Mouse (Mus musculus) left cerebral cortex, postnatal 10 days (tissue): ENCODE results near the gene Fbxo3. TPM values are rescaled to one million over a fixed set of nuclear protein-coding genes. Genes with fewer than 3 reads are reported as not detected.
"Not testable (repeated sequence)": the region's sequence is repeated elsewhere in the genome, so short reads cannot be mapped to it uniquely, and the experiment has no call there.

Experiments used
- DNase-seq, 2 experiments: peaks; one replicate each; pipeline ENCODE4 v3.0.0; 2021 to 2022; ENCODE audit warnings: low spot score in 2 of 2, mixed read lengths in 1 of 2; ENCODE audit errors: extremely low spot score in 1 of 2
- intact Hi-C: fragments of 180-260 bp; cut with DNase I; formaldehyde crosslinking; loops from one replicate; pipeline ENCODE4 v1.15.1; 2025
- total RNA-seq, 2 experiments: library from RNA; stranded (reverse); gene quantifications; 2 replicates each; pipeline ENCODE4 v1.2.3; 2021

Gene Fbxo3
- total RNA-seq, 2 experiments from 2014 or later, result 53.6 to 53.8 TPM

- no peak for DNase-seq
- intact Hi-C loops, result loop anchor here (10.0 kb wide), 2 partner anchors 93 to 393 kb away; partner anchors contain the start of gene A930018P22Rik
These were observed 4.5 kb downstream of the Fbxo3 start for GRCm38 (mm10) chr2:104032056-104032455.

GRCm38 (mm10) chr2:104034832-104035472, 7.4 kb downstream of the Fbxo3 start:
- intact Hi-C loops, result loop anchor here (10.0 kb wide), 2 partner anchors 90 to 390 kb away; partner anchors contain the start of gene A930018P22Rik
- peak; percentile 51 to 56 for DNase-seq

- no peak for DNase-seq
- intact Hi-C loops, result loop anchor here (10.0 kb wide), 2 partner anchors 89 to 389 kb away; partner anchors contain the start of gene A930018P22Rik
These were observed 8.1 kb downstream of the Fbxo3 start for GRCm38 (mm10) chr2:104035595-104035994.

DNA sequence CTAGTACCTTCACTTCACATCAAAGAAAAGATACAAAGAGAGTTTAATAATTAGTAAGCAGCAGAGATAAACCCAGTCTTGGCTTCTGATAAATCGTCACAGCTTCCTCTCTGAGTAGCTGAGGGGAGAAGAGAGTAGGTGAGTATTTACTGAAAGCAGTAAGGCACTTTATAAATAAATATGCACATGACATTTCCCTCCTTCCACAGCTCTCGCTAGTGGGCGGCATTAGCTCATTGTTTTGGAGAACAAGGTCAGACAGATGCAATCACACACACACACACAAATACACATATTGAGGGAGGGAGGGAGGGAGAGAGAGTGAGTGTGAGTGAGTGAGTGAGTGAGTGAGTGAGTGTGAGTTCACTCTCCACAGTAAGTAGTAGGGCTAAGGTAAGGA, 8.8 kb downstream of the Fbxo3 start:
- no peak for DNase-seq
- intact Hi-C loops, result loop anchor here (10.0 kb wide), 2 partner anchors 88 to 388 kb away; partner anchors contain the start of gene A930018P22Rik

DNA sequence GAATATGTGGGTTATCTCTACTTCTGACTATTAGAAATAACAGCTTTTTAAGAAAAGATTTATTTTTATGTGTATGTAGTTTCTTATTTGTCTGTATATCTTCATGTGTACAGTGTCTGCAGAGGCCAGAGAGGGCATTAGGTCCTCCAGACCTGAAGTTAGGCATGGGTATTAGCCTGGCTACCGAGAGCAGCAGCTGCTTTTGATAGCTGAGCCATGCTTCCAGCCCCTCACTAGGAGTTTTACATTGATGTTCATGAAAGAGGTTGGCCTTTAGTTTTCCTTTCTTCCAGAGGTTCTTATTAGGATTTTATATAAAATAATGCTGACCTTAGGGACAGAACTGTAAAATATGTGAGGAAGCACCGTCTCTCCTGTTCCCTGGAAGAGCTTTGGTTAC, 10.7 kb downstream of the Fbxo3 start:
- intact Hi-C loops, result loop anchor here (10.0 kb wide), 2 partner anchors 87 to 387 kb away; partner anchors contain the start of gene A930018P22Rik

DNA sequence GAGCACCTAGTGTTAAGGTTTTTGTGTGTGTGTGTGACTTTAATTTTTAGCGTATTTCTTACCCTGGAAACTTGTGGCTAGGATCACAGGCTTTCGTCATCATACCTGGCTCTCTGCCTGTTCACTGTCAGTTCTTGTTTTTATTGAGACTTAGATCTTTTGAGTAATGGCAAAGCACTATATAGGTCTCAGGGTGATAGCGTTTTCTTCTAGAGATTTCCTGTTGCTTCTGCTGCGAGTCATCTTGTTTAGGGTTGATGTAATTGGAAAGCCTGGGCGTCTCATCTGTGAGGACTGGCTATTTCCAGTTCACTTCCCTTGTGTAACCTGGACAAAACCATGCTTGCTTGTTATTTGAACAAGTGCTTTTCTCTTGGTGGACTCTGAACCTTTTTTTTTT, 14.1 kb downstream of the Fbxo3 start:
- DNase-seq, result no peak
- intact Hi-C loops, result loop anchor here (5.0 kb wide), 1 partner anchor 536 kb away; no protein-coding TSS in a partner anchor

More for the DNA sequence above, 10.7 kb downstream of the Fbxo3 start:
- no peak for DNase-seq

- no peak for DNase-seq
- intact Hi-C loops, result loop anchor here (5.0 kb wide), 1 partner anchor 535 kb away; no protein-coding TSS in a partner anchor
These were observed 15.2 kb downstream of the Fbxo3 start for GRCm38 (mm10) chr2:104042766-104043165.

GRCm38 (mm10) chr2:104043624-104044478, 16.3 kb downstream of the Fbxo3 start:
- no peak for DNase-seq
- intact Hi-C loops, result loop anchor here (5.0 kb wide), 1 partner anchor 533 kb away; no protein-coding TSS in a partner anchor

DNA sequence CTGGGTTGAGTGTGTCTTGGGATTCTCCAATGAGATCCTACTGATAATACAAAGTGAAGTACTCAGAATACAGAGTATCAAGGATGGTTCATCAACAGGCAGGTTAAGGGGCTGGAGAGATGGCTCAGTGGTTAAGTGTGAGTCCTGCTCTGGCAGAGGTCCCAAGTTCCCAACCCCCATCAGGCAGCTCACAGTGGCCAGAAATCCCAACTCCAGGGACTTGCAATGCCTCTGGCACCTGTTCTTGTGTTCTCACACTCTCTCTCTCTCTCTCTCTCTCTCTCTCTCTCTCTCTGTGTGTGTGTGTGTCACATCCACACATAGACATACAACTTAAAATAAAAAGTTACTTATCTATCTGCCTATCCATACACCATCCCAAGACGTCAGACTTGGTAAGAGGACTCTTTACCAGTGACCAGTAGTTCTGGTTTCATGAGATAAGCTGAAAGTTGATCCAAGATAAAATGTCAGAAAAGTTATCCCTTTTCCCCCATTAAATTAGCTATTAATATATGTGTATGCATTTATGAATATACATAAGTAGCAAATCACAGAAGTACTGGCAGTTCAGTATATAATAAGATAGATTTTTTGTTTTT, 17.1 kb downstream of the Fbxo3 start:
- intact Hi-C loops, result loop anchor here (5.0 kb wide), 1 partner anchor 533 kb away; no protein-coding TSS in a partner anchor
- DNase-seq, result no peak

DNA sequence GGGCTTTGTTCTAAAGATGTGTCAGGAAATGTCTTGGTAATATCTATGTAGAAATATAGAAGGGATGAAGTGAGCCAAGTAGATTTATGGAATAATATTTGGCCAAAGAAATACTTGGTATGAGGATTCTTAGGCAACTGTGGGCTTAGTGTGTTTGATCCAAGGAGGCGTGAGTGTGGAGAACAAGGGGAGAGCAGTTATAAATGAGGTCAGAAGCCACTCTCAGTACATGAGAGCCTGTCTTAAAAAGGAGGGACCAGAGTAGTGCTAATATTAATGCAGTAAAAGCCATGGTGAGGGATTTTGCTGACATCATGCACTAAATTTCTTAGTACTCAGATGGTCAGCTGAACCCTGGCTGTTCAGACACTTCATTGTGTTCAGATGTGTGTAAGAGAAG, 30.9 kb downstream of the Fbxo3 start:
- no peak for DNase-seq

DNA sequence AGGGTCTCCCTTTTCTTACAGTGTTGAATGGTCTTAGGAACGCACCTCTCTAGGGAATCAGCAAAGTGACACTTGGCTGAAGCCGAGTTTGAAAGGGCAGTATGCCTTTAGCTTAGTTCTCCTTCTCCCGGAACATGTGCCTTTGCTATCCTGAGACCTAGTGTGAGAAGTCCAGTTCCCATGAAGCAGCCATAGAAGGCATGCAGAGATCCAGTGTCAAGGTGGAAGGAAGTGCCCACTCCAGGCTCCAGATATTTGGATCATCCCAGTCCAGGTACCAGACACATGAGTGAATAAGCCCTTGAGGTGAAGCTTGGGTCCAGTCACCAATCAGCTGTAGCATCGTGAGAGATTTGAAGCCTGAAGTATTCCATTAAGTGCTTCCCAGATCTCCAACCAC, 31.4 kb downstream of the Fbxo3 start:
- no peak for DNase-seq
- intact Hi-C loops, result loop anchor here (10.0 kb wide), 1 partner anchor 376 kb away; no protein-coding TSS in a partner anchor

More for the DNA sequence above, 30.9 kb downstream of the Fbxo3 start:
- intact Hi-C loops, result loop anchor here (10.0 kb wide), 1 partner anchor 376 kb away; no protein-coding TSS in a partner anchor

DNA sequence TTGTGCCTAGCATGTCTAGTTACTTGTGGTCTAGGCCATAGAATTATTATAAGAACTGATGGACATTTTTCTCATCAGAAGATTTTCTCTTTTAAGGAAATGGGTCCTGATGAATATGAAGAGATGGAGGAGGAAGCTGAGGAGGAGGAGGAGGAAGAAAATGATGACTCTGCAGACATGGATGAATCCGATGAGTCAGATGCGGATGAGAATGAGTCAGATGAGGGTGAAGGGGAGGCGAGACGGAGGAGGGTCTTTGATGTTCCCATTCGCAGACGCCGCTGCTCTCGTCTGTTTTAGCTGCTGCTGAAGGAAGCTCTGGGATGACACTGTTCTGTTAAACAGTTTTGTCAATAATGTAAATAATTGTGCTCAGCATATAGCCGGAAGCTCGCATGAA, 32.3 kb downstream of the Fbxo3 start:
- no peak for DNase-seq
- intact Hi-C loops, result loop anchor here (10.0 kb wide), 1 partner anchor 375 kb away; no protein-coding TSS in a partner anchor

DNA sequence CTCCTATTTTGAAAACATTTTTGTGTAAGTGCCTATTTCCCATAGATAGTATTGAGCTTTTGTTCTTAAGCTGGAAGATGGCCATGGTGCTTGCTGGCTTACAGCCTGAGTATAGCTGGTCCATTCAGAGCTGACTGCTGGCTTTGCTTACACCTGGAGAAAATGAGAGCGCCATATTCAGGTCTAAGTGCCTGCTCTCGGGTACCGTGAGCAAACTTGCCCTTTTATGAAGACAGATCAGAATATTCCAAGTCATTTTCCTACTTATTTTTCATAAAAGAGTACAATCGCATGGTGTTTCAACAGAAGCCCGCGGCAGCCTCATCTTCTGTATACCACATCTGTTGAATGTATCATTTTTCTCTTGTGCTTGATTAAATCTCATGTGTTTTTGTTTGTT, 33.5 kb downstream of the Fbxo3 start:
- intact Hi-C loops, result no loop called here
- no peak for DNase-seq

GRCm38 (mm10) chr2:104062665-104063064, 35.1 kb downstream of the Fbxo3 start:
- DNase-seq, result no peak

DNA sequence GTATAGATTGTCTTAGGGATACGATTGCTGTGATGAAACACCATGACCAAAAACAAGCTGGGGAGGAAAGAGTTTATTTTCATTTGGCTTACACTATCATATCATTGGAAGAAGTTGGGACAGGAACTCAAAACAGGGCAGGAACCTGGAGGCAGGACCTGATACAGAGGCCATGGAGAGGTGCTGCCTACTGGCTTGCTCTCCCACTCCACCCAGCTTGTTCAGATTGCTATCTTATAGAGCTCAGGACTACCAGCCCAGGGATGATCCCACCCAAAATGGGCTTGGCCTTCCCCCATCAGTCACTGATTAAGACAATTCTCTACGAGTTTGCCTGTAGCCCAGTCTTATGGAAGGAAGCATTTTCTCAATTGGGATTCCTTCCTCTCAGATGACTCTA, 36.6 kb downstream of the Fbxo3 start:
- intact Hi-C loops, result no loop called here
- no peak for DNase-seq

More at GRCm38 (mm10) chr2:104062665-104063064, 35.1 kb downstream of the Fbxo3 start:
- intact Hi-C loops, result no loop called here

DNA sequence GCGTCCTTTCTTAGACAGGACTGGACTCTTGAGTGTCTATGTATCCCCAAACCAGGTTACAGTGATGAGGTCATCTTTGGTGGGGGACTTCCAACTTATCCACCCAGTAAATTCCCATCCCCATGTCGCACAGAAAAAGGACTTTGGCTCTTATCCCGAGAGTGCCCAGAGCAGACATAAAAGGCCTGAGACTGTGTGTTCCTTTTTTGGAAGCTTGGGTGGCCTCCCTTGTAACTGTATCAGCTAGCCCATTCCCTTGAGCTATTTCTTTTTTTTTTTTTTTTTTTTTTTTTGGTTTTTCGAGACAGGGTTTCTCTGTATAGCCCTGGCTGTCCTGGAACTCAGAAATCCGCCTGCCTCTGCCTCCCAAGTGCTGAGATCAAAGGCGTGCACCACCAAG, 38.0 kb downstream of the Fbxo3 start, which contains the start of gene Gm10912:
Gene Gm10912, plus strand, starts transcription at position 301 of the 400 bp plus-strand sequence.
- intact Hi-C loops, result not testable (repeated sequence)

GRCm38 (mm10) chr2:104068450-104068849, 40.9 kb downstream of the Fbxo3 start, which contains the start of gene Gm10799:
Gene Gm10799 (minus strand): TSS chr2:104068550.
- DNase-seq, intact Hi-C loops: not testable (repeated sequence)

More for the DNA sequence above, 38.0 kb downstream of the Fbxo3 start, which contains the start of gene Gm10912:
- DNase-seq, result not testable (repeated sequence)

DNA sequence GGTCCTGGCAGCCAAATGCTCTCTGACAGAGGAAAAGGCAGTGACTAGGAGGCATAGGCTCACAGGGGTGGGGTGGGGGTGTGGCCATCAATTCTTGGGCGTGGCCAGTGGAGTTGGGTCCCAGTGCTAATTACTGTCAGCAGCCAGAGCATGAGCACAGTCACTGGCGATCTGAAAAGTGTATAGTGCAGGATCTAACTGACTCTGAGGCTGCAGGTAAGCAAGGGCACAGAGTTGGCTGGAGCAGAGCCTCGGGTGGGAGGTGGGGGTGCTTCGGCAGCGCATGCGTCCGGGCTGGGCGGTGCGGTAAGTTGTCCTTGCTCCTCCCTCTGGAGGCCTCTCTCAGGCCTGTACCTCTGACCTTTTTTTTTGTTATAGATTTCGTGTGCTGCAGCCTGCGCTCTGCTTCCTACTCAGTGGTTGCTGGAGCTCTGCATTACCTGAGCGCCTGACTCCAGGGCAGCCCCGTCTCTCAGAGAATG, 42.2 kb downstream of the Fbxo3 start, which contains the start of gene Cd59b:
Gene Cd59b, plus strand, starts transcription at position 146 of the 482 bp plus-strand sequence.
- DNase-seq, result peak in 1 of 2 experiments; percentile 40
- intact Hi-C loops, result no loop called here
